Mouse (Mus musculus) ovary, adult 18-20 months (tissue): Measurements from ENCODE around the gene Cbx2.

Source experiments
- DNase-seq: peaks from one replicate; pipeline ENCODE4 v3.0.0; 2022; ENCODE audit warnings: low spot score, mixed read lengths

Gene Cbx2

GRCm38 (mm10) chr11:119017506-119017905, 5.3 kb upstream of the Cbx2 start:
- DNase-seq: no peak

- DNase-seq: no peak
Observed at GRCm38 (mm10) chr11:119021180-119021579, 1.6 kb upstream of the Cbx2 start.

GRCm38 (mm10) chr11:119022068-119022894, 481 bp upstream of the Cbx2 start:
- DNase-seq: no peak

GRCm38 (mm10) chr11:119023616-119023980, 836 bp downstream of the Cbx2 start:
- no peak for DNase-seq

GRCm38 (mm10) chr11:119024260-119024659, 1.5 kb downstream of the Cbx2 start:
- DNase-seq: no peak

GRCm38 (mm10) chr11:119026203-119026602, 3.4 kb downstream of the Cbx2 start:
- no peak for DNase-seq

- DNase-seq: no peak
Observed at GRCm38 (mm10) chr11:119033874-119034558, 11.3 kb downstream of the Cbx2 start.

GRCm38 (mm10) chr11:119034635-119035034, 11.9 kb downstream of the Cbx2 start:
- DNase-seq: no peak

- no peak for DNase-seq
Observed at GRCm38 (mm10) chr11:119035094-119035685, 12.4 kb downstream of the Cbx2 start.

- DNase-seq: no peak
Observed at GRCm38 (mm10) chr11:119035686-119036165, 13.0 kb downstream of the Cbx2 start.

- DNase-seq: no peak
Observed at GRCm38 (mm10) chr11:119036447-119036846, 13.7 kb downstream of the Cbx2 start.

GRCm38 (mm10) chr11:119036934-119037779, 14.4 kb downstream of the Cbx2 start:
- DNase-seq: no peak

- no peak for DNase-seq
Observed at GRCm38 (mm10) chr11:119037780-119038401, 15.1 kb downstream of the Cbx2 start.

- no peak for DNase-seq
Observed at GRCm38 (mm10) chr11:119038744-119039484, 16.2 kb downstream of the Cbx2 start.

GRCm38 (mm10) chr11:119039732-119040512, 17.2 kb downstream of the Cbx2 start:
- no peak for DNase-seq

- peak; percentile 99 for DNase-seq
Observed at GRCm38 (mm10) chr11:119040600-119041324, 18.0 kb downstream of the Cbx2 start, which contains the start of gene Cbx8. Cbx8 (minus strand) TSS chr11:119040969.

- DNase-seq: no peak
Observed at GRCm38 (mm10) chr11:119041325-119041716, 18.6 kb downstream of the Cbx2 start.

GRCm38 (mm10) chr11:119041750-119042465, 19.1 kb downstream of the Cbx2 start:
- no peak for DNase-seq
